Mouse (Mus musculus) hindbrain, embryonic 11.5 days (tissue): ENCODE results near the gene Dynlt1f. TPM values are rescaled to one million over a fixed set of nuclear protein-coding genes. Genes with fewer than 3 reads are reported as not detected.
"Not testable (repeated sequence)": the region's sequence is repeated elsewhere in the genome, so short reads cannot be mapped to it uniquely, and the experiment has no call there.

Experiments
- ATAC-seq: fragments of 200-750 bp; cut with Nextera tagmentation; 2 replicates; pipeline ENCODE4 v1.8.0; 2017; ENCODE audit warnings: mild to moderate bottlenecking, moderate TSS enrichment, moderate library complexity; ENCODE audit not compliant: low FRiP score
- DNase-seq: peaks from one replicate; pipeline ENCODE4 v3.0.0-alpha.2; 2015; ENCODE audit warnings: low spot score
- H3K27ac ChIP-seq: fragments of 300-500 bp; sonication (generic); 2 replicates; pipeline ENCODE4 v1.5.1; 2014; ENCODE audit warnings: mild to moderate bottlenecking, low read depth, low read length
- H3K27me3 ChIP-seq: fragments of 300-500 bp; sonication (generic); 2 replicates; pipeline ENCODE4 v1.6.1; 2014; ENCODE audit warnings: mild to moderate bottlenecking, low read length, moderate library complexity, mixed read lengths; ENCODE audit not compliant: control insufficient read depth, insufficient read depth
- H3K36me3 ChIP-seq: fragments of 300-500 bp; sonication (generic); 2 replicates; pipeline ENCODE4 v1.6.1; 2014; ENCODE audit warnings: mild to moderate bottlenecking, low read length, moderate library complexity, mixed read lengths; ENCODE audit not compliant: control insufficient read depth, insufficient read depth
- H3K4me1 ChIP-seq: fragments of 300-500 bp; sonication (generic); replicated peaks from 2 replicates; pipeline ENCODE4 v1.6.1; 2014; ENCODE audit warnings: low read length, mixed read lengths; ENCODE audit not compliant: control insufficient read depth, insufficient read depth
- H3K4me2 ChIP-seq: fragments of 300-500 bp; sonication (generic); replicated peaks from 2 replicates; pipeline ENCODE4 v1.6.1; 2014; ENCODE audit warnings: mild to moderate bottlenecking, low read depth, low read length
- H3K4me3 ChIP-seq: fragments of 300-500 bp; sonication (generic); 2 replicates; pipeline ENCODE4 v1.5.1; 2014; ENCODE audit warnings: low read depth, low read length
- H3K9ac ChIP-seq: fragments of 300-500 bp; sonication (generic); 2 replicates; pipeline ENCODE4 v1.6.1; 2014; ENCODE audit warnings: low read depth, low read length
- H3K9me3 ChIP-seq: fragments of 300-500 bp; sonication (generic); 2 replicates; pipeline ENCODE4 v1.6.1; 2016; ENCODE audit warnings: low read length; ENCODE audit not compliant: control insufficient read depth
- WGBS: fragments of 180-500 bp; shearing (Covaris S2); extraction: QIAGEN DNeasy Blood & Tissue Kit; methylation state at CpG from one replicate; pipeline ENCODE4 v1.1.7; 2014; 5-methylcytosine and 5-hydroxymethylcytosine counted together
- polyA plus RNA-seq: library from polyadenylated mRNA; unstranded; fragments of >200 nt; fragmentation: Nextera tagmentation; extraction: Ambion mirVana; gene quantifications from 2 replicates; pipeline ENCODE4 v1.2.1, GENCODE M21; 2014

The Dynlt1f gene
- polyA plus RNA-seq, 1 experiment from 2014 or later, result 323 TPM

DNA sequence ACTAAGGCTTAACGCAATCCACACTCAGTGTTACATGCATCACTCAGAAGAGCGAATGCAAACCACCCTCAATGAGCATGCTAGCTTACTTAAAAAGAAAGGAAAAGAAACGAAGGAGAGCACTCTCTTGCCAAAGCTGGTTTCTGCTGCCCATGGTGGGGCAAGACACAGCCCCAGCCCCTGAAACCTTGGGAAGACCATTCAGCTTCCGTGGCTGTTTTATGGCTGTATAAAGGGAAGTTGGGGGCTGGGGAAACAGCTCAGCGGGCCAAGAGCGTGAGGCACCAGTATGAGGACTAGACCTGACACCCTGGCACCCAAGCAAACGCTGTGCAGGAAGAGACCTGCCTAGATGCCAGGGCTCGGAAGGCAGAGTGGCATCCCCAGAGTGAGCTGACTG, 17.3 kb downstream of the Dynlt1f start:
- H3K4me1 ChIP-seq, H3K36me3 ChIP-seq, DNase-seq, H3K4me3 ChIP-seq, H3K27me3 ChIP-seq, ATAC-seq, H3K9ac ChIP-seq, H3K4me2 ChIP-seq, H3K27ac ChIP-seq, H3K9me3 ChIP-seq: not testable (repeated sequence)
- whole genome bisulfite sequencing, result 89% methylated on average over 8 of the region's 8 CpGs

- H3K27me3 ChIP-seq, H3K4me3 ChIP-seq, H3K9me3 ChIP-seq, DNase-seq, H3K9ac ChIP-seq, H3K4me2 ChIP-seq, H3K27ac ChIP-seq, H3K4me1 ChIP-seq, ATAC-seq, H3K36me3 ChIP-seq: not testable (repeated sequence)
- WGBS, result 94% methylated on average over 3 of the region's 4 CpGs
Observed at GRCm38 (mm10) chr17:6637434-6637833, 18.3 kb downstream of the Dynlt1f start.

- no peak for DNase-seq
- ATAC-seq, result no peak
- no peak overlapping the region for H3K27ac ChIP-seq
Observed at GRCm38 (mm10) chr17:6636861-6637260, 18.8 kb downstream of the Dynlt1f start.

GRCm38 (mm10) chr17:6635781-6636180, 19.9 kb downstream of the Dynlt1f start:
- not testable (repeated sequence) for H3K36me3 ChIP-seq, H3K4me2 ChIP-seq, H3K4me3 ChIP-seq, H3K27me3 ChIP-seq, H3K9me3 ChIP-seq, H3K27ac ChIP-seq, ATAC-seq, H3K9ac ChIP-seq, DNase-seq, H3K4me1 ChIP-seq
- 92% methylated on average over 1 of the region's 4 CpGs for WGBS

More at GRCm38 (mm10) chr17:6636861-6637260, 18.8 kb downstream of the Dynlt1f start:
- Histone ChIP-seq H3K9me3 (no peaks in the 10 kb centered on the region), H3K4me1 (no peaks in the 10 kb centered on the region), H3K4me3 (no peak overlapping the region), H3K36me3 (no peaks in the 10 kb centered on the region), H3K27me3 (no peaks in the 10 kb centered on the region), H3K9ac (no peak overlapping the region), H3K4me2 (no peak overlapping the region)
- 85% methylated on average over 5 of the region's 5 CpGs for WGBS

GRCm38 (mm10) chr17:6632850-6633249, 22.9 kb downstream of the Dynlt1f start:
- 89% methylated on average over 6 of the region's 6 CpGs for WGBS
- not testable (repeated sequence) for H3K4me2 ChIP-seq, DNase-seq, ATAC-seq, H3K9ac ChIP-seq, H3K4me3 ChIP-seq, H3K4me1 ChIP-seq, H3K9me3 ChIP-seq, H3K27ac ChIP-seq, H3K27me3 ChIP-seq, H3K36me3 ChIP-seq

DNA sequence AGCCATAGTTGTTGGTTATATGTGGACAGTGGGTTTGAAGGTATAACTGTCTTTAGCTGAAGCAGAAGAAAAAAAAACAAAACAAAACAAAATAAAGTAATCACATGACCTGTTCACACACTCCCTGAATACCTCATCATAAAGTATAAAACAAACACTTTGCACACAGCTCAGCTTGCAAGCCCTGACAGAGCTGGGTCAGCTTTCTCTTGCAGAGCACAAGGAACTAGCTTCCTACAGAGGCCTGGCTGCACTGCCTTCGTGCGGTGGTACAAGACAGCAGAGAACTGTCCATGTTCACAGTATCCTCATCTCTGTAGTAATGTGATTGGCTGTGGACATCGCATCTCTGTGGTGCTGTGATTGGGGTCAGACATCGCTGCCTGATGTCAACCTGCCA, 25.3 kb downstream of the Dynlt1f start:
- 88% methylated on average over 4 of the region's 4 CpGs for WGBS
- not testable (repeated sequence) for H3K36me3 ChIP-seq

DNA sequence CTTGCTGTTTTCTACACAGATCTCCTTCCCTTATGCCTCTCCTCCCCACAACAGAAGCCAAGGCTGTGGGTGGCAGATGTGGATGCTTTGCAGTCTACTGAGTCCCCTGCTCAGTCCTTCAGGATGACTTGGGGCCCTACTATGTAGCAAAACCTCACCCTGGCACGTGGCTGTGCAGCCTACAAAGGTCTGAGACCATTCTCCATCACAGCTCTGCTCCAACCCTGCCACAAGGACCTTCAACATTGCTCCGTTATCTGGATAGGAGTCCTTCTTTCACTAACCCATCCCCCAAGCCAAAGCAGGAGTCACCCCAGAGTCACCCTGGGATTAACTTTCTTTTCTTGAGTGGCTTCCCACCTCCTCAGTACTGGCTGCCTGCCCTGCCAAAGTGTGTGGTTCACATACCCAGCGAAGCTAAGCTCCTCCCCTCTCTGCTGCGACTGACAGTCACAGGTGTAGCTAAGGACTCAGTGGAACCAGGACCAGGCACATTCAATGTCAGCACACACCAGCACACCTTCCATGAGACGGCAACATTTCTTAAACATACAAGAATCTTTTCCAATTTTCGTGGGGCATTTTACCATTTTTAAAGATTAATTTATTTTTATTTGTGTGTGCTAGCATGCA, 30.7 kb downstream of the Dynlt1f start:
- not testable (repeated sequence) for DNase-seq, ATAC-seq
- WGBS, result 91% methylated on average over 2 of the region's 6 CpGs

More for the DNA sequence above, 25.3 kb downstream of the Dynlt1f start:
- DNase-seq, H3K9me3 ChIP-seq, H3K4me3 ChIP-seq, ATAC-seq, H3K9ac ChIP-seq, H3K4me1 ChIP-seq, H3K27me3 ChIP-seq, H3K4me2 ChIP-seq, H3K27ac ChIP-seq: not testable (repeated sequence)

GRCm38 (mm10) chr17:6621976-6622375, 33.7 kb downstream of the Dynlt1f start:
- H3K4me2 ChIP-seq, H3K9ac ChIP-seq, H3K36me3 ChIP-seq, H3K27ac ChIP-seq, H3K27me3 ChIP-seq, ATAC-seq, H3K9me3 ChIP-seq, H3K4me1 ChIP-seq, DNase-seq, H3K4me3 ChIP-seq: not testable (repeated sequence)
- 85% methylated on average over 11 of the region's 12 CpGs for WGBS

More for the DNA sequence above, 30.7 kb downstream of the Dynlt1f start:
- H3K4me3 ChIP-seq, H3K36me3 ChIP-seq, H3K27me3 ChIP-seq, H3K9me3 ChIP-seq, H3K9ac ChIP-seq, H3K4me2 ChIP-seq, H3K4me1 ChIP-seq, H3K27ac ChIP-seq: not testable (repeated sequence)

DNA sequence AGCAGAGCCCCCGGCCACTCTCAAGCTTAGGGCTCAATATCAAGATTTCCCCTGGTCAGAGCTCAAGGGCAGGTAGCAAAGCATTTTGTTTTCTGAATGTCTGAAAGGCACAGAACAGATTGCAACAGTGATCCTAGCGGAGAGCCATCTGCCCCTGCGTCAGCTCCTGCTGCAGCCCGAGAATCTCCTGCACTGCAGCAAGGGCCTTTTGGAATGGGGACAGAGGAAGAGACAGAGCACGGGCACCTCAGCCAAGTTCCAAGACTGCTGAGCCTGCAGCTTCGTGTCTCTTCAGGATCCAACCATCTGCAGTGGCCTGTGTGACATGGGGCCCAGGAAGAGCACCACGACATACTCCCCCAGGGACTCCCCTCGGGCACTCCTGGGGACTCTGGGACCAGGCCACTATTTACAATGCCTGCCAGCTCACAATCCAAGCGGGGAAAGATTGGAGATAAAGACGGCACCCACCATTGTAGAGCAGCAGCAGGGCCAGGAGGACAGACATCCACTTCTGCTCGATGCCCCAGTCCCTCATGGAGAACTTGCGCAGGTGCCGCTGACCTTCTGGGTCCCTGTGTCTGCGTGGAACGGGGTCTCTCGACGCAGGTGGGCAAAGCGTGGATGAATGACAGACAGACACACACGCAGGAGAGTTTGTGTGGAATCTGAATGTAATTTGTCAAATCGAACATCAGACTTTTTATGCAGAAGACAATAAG, 34.8 kb downstream of the Dynlt1f start:
- not testable (repeated sequence) for DNase-seq, H3K9ac ChIP-seq, H3K4me1 ChIP-seq, H3K4me3 ChIP-seq, H3K27me3 ChIP-seq, H3K4me2 ChIP-seq, H3K36me3 ChIP-seq, H3K9me3 ChIP-seq, ATAC-seq, H3K27ac ChIP-seq
- WGBS, result 84% methylated on average over 17 of the region's 20 CpGs
